Mouse (Mus musculus) embryonic fibroblast, embryonic 13.5 days (primary cell): ENCODE measurements around the gene Mtrr. TPM values are rescaled to one million over a fixed set of nuclear protein-coding genes. Genes with fewer than 3 reads are reported as not detected.

Experiments
- H3K27ac ChIP-seq: 2 replicates; pipeline ENCODE4 v1.5.1; 2012; ENCODE audit warnings: low read length, control low read depth, inconsistent platforms; ENCODE audit not compliant: insufficient read depth
- H3K4me1 ChIP-seq: 2 replicates; pipeline ENCODE4 v1.6.1; 2011; ENCODE audit warnings: low read length; ENCODE audit not compliant: control insufficient read depth, insufficient read depth
- H3K4me3 ChIP-seq: 2 replicates; pipeline ENCODE4 v1.5.1; 2011; ENCODE audit warnings: mild to moderate bottlenecking, control low read depth, low read length; ENCODE audit not compliant: insufficient read depth
- CTCF ChIP-seq: IDR thresholded peaks from 2 replicates; pipeline ENCODE4 v1.5.1; 2011; ENCODE audit warnings: mild to moderate bottlenecking, control low read depth, low read length, moderate library complexity, borderline replicate concordance; ENCODE audit not compliant: insufficient read depth
- POLR2A ChIP-seq: IDR thresholded peaks from 2 replicates; pipeline ENCODE4 v1.6.1; 2011; ENCODE audit warnings: low read depth, mild to moderate bottlenecking, control low read depth, low read length, moderate library complexity
- polyA plus RNA-seq: library from polyadenylated mRNA; stranded (reverse); fragments of >200 nt; gene quantifications from 2 replicates; pipeline ENCODE4 v1.2.4, GENCODE M21; 2011; ENCODE audit warnings: low read depth; ENCODE audit not compliant: missing spikeins, insufficient read length

Gene Mtrr
- 16.4 and 16.7 TPM in 2 replicates for polyA plus RNA-seq

GRCm38 (mm10) chr13:68581747-68582516 lies at the start of gene Mtrr, which contains the start of gene Fastkd3:
Mtrr (minus strand) TSS chr13:68582149.
Fastkd3 (plus strand) TSS chr13:68582234.
- Histone ChIP-seq H3K4me1 (no peaks in the 10 kb centered on the region), H3K27ac (peak within 1 kb of the TSS; percentile 26), H3K4me3 (peak within 1 kb of the TSS; percentile 90)
- TF ChIP-seq CTCF = no peak
- peak; percentile 86 for TF ChIP-seq POLR2A

GRCm38 (mm10) chr13:68627041-68627440 lies 45.1 kb upstream of the Mtrr start:
- TF ChIP-seq POLR2A (no peak), CTCF (no peak)
- Histone ChIP-seq H3K27ac (no peak overlapping the region), H3K4me3 (no peak overlapping the region), H3K4me1 (no peaks in the 10 kb centered on the region)

- TF ChIP-seq CTCF = 0 out of 2 replicates have a peak, but pooled peaks have one; percentile 15
- no peak for TF ChIP-seq POLR2A
- Histone ChIP-seq H3K4me3 (no peak overlapping the region), H3K27ac (no peak overlapping the region), H3K4me1 (no peaks in the 10 kb centered on the region)
These were observed 40.8 kb upstream of the Mtrr start for GRCm38 (mm10) chr13:68622792-68623191.

GRCm38 (mm10) chr13:68607652-68608405 lies 25.9 kb upstream of the Mtrr start:
- Histone ChIP-seq H3K4me3 (no peak overlapping the region), H3K4me1 (peaks cover 8% of the 10 kb centered on the region), H3K27ac (no peak overlapping the region)
- TF ChIP-seq POLR2A = 0 out of 2 replicates have a peak, but pooled peaks have one; percentile 21
- TF ChIP-seq CTCF = no peak

- Histone ChIP-seq H3K4me1 (peaks cover 8% of the 10 kb centered on the region), H3K27ac (no peak overlapping the region), H3K4me3 (no peak overlapping the region)
- TF ChIP-seq CTCF (no peak), POLR2A (no peak)
These were observed 23.8 kb upstream of the Mtrr start for GRCm38 (mm10) chr13:68605689-68606126.

- Histone ChIP-seq H3K4me1 (peaks cover 8% of the 10 kb centered on the region), H3K4me3 (no peak overlapping the region), H3K27ac (peak overlapping the region; percentile 62; the same call in 1 of the 2 replicates)
- no peak for TF ChIP-seq POLR2A
- TF ChIP-seq CTCF = no peak
These were observed 21.1 kb upstream of the Mtrr start for GRCm38 (mm10) chr13:68603085-68603484.

GRCm38 (mm10) chr13:68601184-68601583 lies 19.2 kb upstream of the Mtrr start:
- H3K27ac ChIP-seq = no peak overlapping the region
- H3K4me3 ChIP-seq = no peak overlapping the region
- TF ChIP-seq POLR2A (no peak), CTCF (no peak)

GRCm38 (mm10) chr13:68598953-68599352 lies 17.0 kb upstream of the Mtrr start:
- TF ChIP-seq CTCF = no peak
- H3K4me3 ChIP-seq = no peak overlapping the region
- no peak overlapping the region for H3K27ac ChIP-seq
- H3K4me1 ChIP-seq = peaks cover 5% of the 10 kb centered on the region

More at GRCm38 (mm10) chr13:68601184-68601583, 19.2 kb upstream of the Mtrr start:
- H3K4me1 ChIP-seq = peaks cover 5% of the 10 kb centered on the region

GRCm38 (mm10) chr13:68597667-68598066 lies 15.7 kb upstream of the Mtrr start:
- Histone ChIP-seq H3K4me1 (no peaks in the 10 kb centered on the region), H3K4me3 (no peak overlapping the region), H3K27ac (no peak overlapping the region)
- no peak for TF ChIP-seq CTCF
- no peak for TF ChIP-seq POLR2A
